Mouse (Mus musculus): ENCODE results near the gene Fyttd1.

DNA sequence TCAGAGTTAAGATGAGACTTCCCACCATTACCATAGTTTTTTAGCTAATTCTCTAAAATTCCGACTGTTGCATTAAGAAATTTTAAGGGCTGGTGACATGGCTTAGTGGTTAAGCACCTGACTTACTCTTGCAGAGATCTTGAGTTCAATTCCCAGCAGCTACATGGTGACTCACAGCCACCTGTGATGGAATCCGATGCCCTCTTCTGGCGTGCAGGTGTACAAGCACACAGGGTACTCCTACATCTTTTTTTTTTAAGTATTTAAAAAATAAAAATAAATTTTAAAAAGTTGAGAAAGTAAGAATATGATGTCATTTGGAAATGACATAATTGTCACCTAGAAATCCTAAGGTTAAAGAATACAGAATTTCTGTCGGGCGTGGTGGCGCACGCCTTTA is 10.7 kb downstream of the Fyttd1 start:
- TF ChIP-seq CTCF (IDR thresholded peaks at IDR 0.05; ENCODE audit: borderline replicate concordance, insufficient read depth, low read depth, low read length) (peak; percentile 32; the same call in 1 of the 2 replicates), POLR2A (IDR thresholded peaks at IDR 0.05; ENCODE audit: borderline replicate concordance, insufficient read depth, low read length) (no peak)

Measured in cerebellum, adult 2 months (tissue).